Mouse (Mus musculus): ENCODE measurements around the gene Syt16.

The Syt16 gene

DNA sequence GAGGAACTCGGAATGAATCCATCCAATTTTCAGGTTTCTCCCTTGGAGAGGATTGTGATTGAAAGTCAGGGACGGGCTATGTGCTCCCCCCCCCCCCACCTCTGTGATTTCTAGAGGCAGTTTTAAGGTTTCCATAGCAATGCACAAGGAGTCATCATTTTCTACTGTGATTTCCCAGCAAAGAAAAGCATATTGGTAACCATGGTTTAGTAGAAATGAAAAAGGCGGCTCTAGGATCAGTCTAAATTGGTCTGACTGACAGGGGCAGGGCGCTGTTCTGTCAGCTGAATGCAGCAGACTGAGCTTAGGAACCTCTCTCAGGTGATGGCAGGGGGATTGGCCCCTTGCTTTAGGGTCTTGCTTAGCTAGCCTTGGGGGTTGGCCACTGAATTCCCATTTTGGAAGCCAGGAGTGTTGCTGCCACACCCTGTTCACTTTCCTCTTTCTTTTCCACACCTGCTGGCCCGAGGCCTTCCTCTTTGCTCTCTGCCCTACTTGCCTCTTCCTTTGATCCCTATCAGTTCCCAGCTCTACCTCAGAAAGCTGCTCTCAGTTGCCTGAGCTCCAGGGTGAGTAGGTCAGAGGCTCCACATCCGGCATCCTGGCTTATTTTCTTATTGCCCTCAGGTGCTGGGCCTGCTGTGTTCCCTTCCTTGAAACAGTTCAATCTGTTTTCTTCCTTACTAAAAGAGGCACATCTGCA lies 108.5 kb downstream of the Syt16 start:
- CTCF ChIA-PET = no interaction called here

GRCm38 (mm10) chr12:74108663-74109081 lies 111.2 kb downstream of the Syt16 start:
- CTCF ChIA-PET = no interaction called here

DNA sequence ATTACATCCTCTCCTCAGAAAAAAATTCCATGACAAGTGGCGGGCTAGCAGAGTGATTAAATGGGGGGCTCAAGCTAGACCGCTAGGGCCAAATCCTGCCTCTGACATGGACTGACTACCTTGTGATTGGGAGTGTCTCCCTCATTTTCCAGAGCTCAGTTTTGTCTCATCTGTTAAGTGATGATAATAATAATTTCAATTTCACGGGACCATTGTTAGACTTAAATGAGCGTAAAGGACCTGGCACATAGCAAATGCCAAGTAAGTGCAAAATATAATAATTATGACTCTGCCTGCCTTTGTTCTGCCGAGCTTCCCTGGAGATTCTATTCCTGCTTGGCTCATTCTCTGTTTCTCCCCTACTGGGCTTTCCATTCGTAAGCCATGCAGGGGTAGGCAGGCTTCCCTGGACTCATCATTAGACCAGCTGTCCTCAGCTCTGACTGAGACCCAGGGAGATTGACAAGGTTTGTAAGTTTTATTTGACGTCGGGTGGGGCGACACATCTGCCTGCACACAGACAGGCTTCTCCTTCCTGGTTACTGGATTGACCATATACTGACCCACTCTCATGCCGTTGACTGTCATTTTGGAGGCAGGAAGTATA lies 112.1 kb downstream of the Syt16 start:
- CTCF ChIA-PET = no interaction called here

GRCm38 (mm10) chr12:74116825-74117224 lies 119.4 kb downstream of the Syt16 start:
- CTCF ChIA-PET = interaction anchor here (0.5 kb wide), 1 partner anchor 126 kb away, joined by 4 read pairs; no protein-coding TSS in a partner anchor

DNA sequence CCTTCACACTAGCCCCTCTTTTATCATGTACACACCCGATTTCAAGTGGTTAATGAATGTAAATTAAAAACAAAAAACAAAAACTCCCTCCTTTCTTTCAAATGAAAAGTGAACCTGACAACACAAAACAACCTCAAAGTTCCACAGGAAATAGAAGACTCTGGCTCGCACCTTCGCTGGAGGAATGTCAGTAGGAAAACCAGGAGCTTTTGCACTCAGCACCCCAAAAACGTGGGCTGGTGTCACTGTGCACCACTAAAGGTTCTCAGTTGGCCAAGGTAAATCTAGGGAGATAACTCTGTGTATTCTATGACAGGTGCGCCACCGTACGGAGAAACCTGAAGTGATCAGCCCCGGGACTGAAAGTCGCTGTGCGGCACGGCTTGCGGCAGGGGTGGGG lies 128.3 kb downstream of the Syt16 start:
- CTCF ChIA-PET = no interaction called here

DNA sequence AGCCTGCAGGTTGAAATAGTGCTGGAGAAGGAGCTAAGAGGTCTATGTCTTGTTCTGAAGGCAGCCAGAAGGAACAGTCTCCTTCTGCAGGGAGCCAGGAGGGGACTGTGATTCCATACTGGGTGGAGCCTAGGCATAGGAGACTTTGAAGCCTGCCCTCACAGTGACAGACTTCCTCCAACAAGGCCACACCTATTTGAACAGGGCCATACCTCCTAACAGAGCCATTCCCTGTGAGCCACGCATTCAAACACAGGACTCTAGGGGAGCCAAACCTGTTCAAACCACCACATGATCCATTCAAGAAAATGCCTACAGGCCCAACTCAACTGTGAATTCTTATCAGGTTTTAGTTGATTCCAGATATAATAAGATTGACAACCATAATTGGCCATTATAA lies 130.8 kb downstream of the Syt16 start:
- CTCF ChIA-PET = no interaction called here

- CTCF ChIA-PET = no interaction called here
Measured at GRCm38 (mm10) chr12:74131790-74132189, 134.3 kb downstream of the Syt16 start.

DNA sequence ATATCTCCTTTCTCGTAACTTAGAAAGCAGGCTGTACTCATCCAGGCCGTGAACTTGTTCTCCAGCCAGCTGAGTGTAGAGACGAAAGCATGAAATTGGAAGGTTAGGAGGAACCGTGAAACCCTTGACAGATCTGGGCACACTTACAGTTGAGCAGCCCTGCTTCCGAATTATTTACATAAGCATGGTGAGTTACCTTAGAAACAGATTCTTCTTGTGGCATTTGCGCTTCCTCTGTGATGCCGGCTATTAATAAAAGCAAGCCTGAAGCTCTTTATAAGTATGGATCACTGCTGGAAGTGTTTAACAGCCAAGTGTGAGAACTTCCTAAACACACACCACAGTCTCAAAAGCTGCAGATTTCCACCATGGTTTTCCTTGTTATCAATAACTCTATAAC lies 144.7 kb downstream of the Syt16 start:
- CTCF ChIA-PET = no interaction called here

DNA sequence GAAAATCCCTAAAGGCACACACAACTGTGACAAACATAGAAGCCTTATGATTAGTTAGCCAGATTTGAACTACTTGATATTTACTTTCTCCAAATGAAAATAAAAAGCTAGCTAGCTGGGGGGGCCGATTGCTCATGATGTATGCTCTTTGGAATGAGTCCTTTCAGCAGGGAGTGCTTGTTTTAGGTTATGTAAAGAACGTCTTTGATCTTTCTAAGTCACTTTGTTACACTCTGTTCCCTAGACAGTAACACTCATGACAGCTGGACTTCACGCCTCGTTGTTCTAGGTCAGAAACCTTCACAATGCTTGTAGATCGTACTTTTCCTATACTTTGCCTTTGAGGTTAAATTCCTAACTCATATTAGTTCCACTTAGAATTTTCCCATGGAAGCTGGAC lies 146.9 kb downstream of the Syt16 start:
- CTCF ChIA-PET = no interaction called here

- CTCF ChIA-PET = no interaction called here
Measured at GRCm38 (mm10) chr12:74160791-74161190, 163.3 kb downstream of the Syt16 start.

- CTCF ChIA-PET = no interaction called here
Measured at GRCm38 (mm10) chr12:74163080-74163479, 165.6 kb downstream of the Syt16 start.

DNA sequence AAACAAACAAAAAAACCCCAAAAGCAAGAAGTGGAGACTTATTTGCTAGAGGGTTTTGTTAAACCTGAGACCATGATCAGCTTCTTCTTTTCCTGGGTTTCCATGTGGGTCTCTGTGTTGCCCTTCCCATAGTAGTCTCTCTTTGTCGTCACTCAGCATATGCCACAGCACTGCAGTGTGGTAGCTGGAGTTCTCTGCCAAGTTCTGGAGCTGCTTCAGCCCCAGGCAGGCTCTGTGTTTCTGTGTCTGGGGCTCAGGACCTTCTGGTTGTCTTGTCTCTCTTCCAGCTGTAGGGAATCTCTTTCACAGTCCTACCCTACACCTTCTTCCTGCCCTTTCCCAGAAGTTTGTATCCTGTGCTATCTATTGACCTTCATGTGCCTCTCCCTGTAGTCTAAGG lies 173.8 kb downstream of the Syt16 start:
- CTCF ChIA-PET = no interaction called here

- CTCF ChIA-PET = no interaction called here
Measured at GRCm38 (mm10) chr12:74173902-74174301, 176.4 kb downstream of the Syt16 start.

DNA sequence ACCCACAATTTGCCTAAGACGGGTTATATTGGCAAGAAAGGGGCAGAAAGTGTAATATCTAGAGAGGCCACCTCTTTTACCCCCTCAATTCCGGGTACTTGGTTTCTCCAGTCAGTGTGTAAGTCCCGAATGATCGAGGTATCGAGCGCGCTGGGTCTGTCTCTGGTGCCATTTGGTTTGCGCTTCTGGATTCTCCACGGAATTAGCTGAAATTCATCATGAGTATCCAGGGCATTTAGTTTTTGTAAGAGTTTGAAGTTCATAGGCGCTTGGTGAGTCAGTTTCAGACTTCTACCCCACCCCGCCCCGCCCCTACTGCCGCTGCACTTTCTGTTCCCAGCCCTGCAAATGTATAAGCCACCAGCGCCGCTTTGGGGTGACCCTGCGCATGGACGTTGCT lies 187.1 kb downstream of the Syt16 start:
- CTCF ChIA-PET = no interaction called here

- CTCF ChIA-PET = interaction anchor here (0.7 kb wide), 1 partner anchor 12 kb away, joined by 4 read pairs; no protein-coding TSS in a partner anchor
Measured at GRCm38 (mm10) chr12:74188243-74188785, 190.9 kb downstream of the Syt16 start.

DNA sequence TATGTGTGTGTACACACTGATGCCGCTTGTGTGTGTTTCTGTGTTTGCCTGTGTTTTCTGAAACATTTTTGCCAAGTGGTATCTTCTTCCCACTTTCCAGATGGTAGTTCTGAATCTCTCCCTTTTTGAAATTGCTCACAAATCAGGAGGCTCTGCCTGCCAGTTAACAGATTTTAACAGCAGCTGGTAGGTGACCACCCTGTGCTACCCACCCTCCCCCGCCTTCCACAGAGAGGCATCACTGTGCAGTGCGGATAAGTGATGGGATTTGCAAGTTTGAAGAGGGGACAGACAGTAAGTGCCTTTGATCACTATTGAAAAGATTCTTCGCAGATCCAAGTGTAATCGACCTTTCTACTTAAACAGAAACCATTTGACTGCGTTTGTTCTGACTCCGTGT lies 191.4 kb downstream of the Syt16 start:
- CTCF ChIA-PET = interaction anchor here (0.7 kb wide), 1 partner anchor 13 kb away, joined by 4 read pairs; no protein-coding TSS in a partner anchor

DNA sequence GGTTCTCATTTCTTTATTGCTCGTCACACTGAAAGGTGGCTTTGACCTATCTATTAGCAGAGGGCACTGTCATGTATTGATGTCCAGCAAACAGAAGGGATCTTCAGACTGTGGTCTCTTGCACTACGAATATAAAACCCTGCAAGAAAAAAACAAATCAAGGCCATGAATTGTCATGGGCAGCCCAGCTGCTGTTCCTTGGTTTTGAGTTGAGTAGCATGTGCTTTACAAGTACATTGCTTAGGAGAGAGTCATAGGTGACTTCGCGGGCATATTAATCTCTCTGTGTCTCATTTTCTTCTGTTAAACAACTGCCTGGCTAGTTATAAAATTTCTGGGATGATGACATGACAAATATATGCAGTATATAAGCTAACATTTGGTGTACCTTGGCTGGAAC lies 192.4 kb downstream of the Syt16 start:
- CTCF ChIA-PET = no interaction called here

DNA sequence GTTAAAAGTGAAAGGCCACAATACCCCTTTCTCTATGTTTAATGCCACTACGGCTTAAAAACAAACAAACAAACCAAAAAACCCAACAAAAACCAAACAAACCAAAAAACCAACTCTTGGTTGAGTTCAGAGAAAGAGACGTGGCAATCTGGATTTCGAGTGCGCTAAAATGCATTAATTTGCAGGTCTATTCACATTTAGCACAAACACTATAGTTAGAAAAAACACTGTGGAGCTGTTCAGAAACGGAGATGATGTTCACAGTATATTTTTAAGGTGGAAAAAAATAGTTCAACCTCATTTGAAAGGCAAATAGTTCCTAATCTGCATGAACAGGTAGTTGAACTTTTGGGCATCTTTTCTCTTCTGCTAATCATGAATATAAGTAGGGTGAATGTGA lies 192.8 kb downstream of the Syt16 start:
- CTCF ChIA-PET = no interaction called here

GRCm38 (mm10) chr12:74192552-74192951 lies 195.1 kb downstream of the Syt16 start:
- CTCF ChIA-PET = no interaction called here

GRCm38 (mm10) chr12:74201410-74201809 lies 203.9 kb downstream of the Syt16 start:
- CTCF ChIA-PET = no interaction called here

GRCm38 (mm10) chr12:74202431-74203042 lies 205.1 kb downstream of the Syt16 start:
- CTCF ChIA-PET = no interaction called here

DNA sequence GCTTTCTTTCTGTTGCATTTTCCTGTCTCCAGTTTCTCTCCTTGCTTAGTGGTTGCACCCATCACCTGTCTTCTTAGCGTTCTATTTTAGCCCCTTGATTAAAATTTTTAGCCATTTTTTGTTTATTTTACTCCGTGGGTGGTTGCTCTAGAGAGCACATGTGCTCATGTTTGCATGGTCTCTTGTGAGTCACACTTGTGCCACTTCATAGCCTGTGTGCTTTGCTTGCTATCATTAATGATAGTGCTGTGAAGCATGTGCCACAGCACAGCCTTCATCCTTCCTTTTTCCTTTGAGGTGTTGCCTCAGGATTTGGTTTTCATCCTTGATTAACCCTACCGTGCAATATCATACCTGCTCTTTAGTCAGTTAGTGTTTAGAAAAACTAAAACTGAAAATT lies 214.7 kb downstream of the Syt16 start:
- CTCF ChIA-PET = no interaction called here

GRCm38 (mm10) chr12:74216103-74216728 lies 218.8 kb downstream of the Syt16 start:
- CTCF ChIA-PET = no interaction called here

Data from spleen, embryonic (tissue).